Mouse (Mus musculus) lung, postnatal 4 days (tissue): ENCODE measurements around the gene Uchl3.

Experiments used
- DNase-seq, 2 experiments: peaks; one replicate each; pipeline ENCODE4 v3.0.0; 2021

The Uchl3 gene

DNA sequence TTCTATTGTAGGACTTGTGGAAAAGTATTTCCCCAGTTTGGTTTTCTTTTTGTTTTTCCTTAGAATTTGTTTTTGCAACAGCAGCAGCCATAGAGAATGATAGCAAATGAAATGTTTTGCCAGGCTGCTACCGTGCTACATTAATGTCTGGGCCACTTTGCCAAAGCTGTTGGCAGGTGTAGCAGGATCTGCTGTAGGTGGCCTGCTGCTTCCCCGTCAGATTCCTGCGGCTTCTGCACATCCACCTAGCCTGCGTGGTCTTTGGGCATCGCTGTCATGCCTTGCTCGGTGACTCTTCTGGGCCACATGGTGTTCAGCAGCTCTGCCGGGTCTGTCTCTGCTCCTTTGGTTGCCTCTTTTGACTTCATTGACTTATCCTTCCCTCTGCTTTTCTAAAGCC, 14.9 kb downstream of the Uchl3 start:
- no peak for DNase-seq

DNA sequence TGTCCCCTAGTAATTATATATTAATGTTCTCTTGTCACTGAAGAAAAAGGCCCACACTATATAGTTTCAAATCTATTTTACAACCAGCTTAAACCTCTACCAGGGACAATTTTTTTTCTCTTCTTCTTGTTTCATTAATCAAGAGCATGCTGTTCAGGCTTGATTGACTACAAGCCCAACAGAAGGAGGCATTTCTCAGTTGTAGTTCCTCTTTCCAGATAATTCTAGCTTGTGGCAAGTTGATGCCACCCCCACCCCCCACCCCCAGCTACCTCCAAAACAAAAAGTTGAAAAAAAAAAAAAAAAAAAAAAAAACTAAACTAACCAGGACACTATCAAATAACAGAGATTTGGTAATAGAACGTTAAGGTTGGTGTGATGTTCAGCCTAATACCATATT, 18.5 kb downstream of the Uchl3 start:
- no peak for DNase-seq

DNA sequence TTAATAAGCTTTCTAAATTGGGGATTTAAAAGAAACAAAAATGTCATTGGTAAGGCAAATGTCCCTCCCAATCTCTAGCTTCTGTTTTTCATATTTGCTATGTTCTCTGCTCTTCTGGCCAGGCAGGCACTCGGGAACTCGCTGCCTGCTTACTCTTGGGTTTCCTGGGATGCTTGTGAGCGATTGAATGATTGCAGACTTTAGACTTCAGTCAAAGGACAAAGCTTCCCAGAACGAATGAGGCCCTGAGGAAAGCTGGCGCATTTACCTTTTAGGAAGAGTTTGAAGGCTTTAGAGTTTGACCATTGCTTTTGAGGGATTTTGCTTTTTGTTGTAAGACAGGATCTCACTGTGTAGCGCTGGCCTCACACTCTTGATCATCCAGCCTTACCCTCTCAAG, 33.9 kb downstream of the Uchl3 start:
- no peak for DNase-seq

DNA sequence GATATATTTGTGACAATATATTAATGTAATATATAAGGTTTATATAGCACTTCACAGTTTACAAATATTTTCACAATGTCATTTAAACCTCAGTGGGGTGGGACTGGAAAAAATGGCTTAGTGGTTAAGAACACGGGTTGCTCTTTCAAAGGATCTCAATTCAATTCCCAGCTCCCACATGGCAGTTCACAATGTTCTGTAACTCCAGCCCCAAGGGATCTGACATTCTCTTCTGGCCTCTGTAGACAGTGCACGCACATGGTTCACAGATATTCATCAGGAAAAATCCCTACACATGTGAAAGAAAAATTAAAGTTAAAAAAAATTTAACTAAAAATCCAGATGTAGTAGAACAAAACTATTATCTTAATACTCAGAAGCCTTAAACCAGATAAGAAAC, 34.6 kb downstream of the Uchl3 start:
- no peak for DNase-seq

DNA sequence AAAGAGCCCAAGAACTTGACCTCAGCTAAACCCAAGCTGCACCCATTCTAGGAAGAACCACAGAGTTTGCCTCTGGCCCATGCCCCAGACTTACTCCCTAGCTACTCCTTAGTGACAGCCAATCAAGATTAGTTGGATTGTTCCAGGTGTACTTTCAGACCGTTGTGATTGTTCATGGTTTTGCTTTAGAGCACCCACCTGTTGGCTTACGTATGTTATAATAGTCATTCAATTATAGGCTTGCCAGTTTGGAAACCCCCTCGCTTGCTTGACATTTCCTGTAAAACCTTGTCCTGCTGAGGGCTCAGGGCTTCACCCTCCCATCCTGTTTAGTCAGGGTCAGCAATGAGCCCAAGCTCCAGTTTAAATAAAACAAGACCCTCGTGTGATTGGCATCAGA, 50.7 kb downstream of the Uchl3 start:
- no peak for DNase-seq

DNA sequence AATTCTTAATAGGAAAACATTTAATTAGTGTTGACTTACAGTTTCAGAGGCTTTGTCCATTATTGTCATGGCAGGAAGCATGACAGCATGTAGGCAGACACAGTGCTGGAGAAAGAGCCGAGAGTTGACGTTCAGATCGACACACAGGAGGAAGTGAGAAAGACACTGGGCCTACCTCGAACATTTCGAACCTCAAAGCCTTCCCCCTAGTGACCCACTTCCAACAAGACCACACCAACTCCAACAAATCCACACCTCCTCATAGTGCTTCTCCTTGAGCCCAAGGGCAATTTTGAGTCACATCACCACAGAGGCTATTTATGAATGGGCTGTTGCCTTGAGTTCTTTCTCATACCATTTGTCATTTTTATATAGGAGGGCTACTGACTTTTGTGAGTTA, 53.3 kb downstream of the Uchl3 start:
- DNase-seq: no peak

DNA sequence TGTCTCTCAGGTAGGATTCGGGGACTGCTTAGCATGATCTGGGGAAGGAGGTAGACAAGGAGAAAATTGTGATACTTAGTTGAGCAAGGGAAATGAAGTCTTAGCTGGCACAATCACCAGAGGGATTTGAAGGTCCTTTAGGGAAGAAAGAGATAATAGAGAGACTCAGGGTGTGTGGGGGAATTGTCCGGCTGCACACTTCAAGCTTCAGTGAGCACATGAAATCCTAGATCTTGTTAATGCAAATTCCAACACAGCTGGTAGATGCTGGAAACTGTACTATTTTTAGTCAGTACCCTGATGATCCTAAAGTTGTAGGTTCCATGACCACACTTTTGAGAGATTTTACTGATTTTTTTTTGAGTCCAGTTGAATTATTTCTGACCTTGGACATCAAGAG, 60.6 kb downstream of the Uchl3 start:
- no peak for DNase-seq

DNA sequence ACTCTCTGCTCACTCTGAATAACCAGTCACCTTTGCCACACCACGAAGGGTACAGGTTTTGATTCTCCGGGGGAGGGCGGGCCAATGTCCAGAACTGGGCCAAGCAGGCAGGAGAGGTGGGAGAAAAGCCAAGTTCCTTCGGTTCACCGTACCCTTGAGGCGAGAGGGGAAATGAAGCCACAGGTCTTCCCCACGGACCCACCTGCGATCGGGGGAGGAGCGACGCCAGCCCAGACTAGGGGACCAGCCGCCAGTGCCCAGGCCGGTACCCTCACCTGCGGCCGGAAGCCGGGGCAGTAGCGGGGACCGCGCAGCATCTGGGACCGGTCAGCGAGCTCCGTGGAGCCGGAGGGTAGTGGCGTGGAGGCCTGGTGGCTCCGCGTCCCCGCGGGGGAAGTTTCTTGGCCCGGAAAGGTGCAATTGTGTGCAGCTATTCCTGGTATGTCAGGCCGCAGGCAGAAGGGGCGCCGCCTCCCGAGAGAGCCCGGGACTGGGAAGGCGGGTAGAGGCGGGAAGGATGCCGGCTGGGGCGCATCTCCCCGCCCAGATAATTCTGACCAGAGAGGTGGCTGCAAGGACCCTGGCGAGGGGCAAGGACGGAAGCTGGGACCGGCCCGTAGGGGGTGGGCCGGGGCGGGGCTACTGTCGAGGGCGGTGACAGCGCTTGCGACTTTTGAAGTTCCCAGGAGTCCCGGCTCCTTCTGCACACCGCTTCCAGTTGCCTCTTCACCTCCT, 75.6 kb downstream of the Uchl3 start, which contains the start of the genes Gm9922 and Lmo7:
Gene Gm9922, minus strand, starts transcription at position 578 of the 735 bp plus-strand sequence.
Gene Lmo7, plus strand, starts transcription at position 721 of the 735 bp plus-strand sequence.
- peak; percentile 71 to 85 for DNase-seq

DNA sequence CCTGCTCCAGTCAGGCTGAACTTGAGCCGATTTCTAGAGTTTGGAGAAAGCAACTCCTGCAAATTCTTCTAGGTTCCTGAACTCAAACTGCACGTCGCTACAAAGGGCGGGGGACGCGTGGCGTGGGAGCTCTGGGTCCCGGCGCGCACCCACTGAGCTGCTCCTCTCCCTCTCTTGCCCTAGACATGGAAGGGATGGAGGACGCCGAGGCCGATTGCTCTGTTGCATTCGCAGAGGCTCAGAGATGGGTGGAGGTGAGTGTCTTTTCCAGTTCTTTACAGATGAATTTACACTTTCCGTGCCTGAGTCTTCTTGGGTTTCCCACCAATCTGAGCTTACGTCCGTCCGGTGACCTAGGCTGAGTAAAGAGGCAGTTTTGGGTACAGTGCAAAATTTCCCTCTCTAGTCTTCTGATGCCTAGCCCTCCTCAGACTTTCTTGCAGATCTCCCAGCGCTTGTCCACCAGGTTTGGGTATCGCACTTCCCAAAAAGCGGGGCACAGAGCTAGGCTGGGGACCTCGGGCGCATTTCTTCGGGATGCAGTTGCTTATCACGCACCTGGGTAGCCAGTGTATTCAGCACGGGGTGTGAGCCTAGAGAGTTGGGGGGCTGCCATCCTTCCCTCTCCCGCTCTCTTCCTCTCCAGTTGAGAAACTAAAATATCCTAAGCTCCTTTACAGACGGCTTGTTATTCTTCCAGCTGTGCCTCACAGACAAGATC, 76.4 kb downstream of the Uchl3 start:
- DNase-seq: no peak

DNA sequence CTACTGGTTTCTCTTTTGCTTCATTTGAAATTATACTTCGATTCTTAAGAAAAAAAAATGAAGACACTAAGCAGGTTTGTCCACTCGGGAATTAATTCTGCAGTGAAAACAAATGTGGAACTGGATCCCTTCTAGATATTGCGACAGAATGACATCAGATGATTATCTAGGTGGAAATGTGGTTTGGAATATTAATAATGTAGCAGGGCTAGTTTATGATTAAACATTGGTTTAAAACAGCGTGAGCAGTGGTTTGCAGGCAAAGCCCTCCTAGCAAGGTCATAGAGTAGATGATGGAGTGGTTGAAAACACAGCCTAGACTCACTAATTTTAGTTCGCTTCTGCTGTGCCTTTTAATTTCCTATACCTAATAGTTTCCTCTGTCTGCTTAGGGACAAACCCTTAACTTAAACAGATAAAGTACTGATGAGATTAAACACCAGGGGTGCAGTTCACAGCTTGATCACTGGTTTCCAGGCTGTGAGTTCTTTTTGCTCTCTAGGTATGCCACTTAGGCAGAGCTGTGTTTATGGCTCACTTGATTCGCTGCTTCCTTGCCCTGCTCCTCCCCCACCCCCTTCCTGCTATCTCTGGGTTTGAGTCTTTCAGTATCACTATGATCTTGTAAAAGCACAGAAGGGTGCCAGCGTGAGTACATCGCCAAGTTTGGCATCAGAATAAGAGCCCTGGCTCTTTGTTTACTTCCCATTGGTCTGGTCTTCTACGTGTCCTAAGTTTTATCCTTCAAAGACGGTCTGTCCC, 80.0 kb downstream of the Uchl3 start:
- DNase-seq: no peak

DNA sequence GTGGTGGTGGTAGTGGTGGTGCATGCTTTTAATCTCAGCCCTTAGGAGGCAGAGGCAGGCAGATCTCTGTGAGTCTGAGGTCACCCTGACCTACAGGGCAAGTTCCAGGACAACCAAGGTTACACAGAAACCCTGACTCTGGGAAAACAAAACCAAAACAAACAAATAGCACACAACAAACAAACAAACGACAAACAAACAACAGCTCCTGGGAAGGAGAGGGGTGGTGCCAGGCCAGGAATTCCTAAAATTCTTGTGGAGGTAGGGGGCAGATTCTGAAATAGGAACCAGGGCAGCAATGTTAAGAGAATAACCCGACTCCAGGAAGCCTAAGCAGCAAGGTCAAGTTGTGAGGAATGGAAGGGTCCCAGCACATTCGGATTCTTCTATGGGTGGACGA, 83.7 kb downstream of the Uchl3 start:
- no peak for DNase-seq
